Mouse (Mus musculus): ENCODE data around the gene Zmym6. TPM values are rescaled to one million over a fixed set of nuclear protein-coding genes. Genes with fewer than 3 reads are reported as not detected.

Zmym6 gene
- polyA plus RNA-seq, 1 experiment = 6.1 TPM

GRCm38 (mm10) chr4:127107566-127107965, 30.4 kb downstream of the Zmym6 start:
- no peak for TF ChIP-seq POLR2A (IDR thresholded peaks at IDR 0.05; ENCODE audit: borderline replicate concordance, extremely low read depth, low read depth, low read length)
- TF ChIP-seq CTCF (IDR thresholded peaks at IDR 0.05; ENCODE audit: insufficient read depth, low read length) = no peak
- DNase-seq = no peak
- 97% methylated on average over 4 of the region's 4 CpGs for WGBS

DNA sequence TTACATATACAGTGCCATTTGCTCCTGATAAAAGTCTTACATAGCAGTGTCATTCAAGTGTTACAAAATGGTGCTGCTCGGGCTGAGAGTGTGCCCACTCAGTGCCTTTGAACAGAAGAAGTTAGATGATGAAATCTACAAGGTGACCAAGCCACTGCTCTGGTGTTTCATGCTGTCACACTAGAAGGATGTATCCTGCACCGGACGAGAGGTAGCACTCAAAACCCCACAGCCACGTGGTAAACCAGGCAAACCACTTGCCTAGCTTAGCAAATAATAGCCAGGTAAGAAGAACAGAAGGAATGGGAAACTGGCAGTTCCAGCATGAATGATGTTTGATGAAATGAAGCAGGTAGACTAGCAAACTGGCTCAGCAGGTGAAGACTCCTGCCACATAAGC, 33.4 kb downstream of the Zmym6 start:
- WGBS = 58% methylated on average over 4 of the region's 4 CpGs
- TF ChIP-seq POLR2A (IDR thresholded peaks at IDR 0.05; ENCODE audit: borderline replicate concordance, extremely low read depth, low read depth, low read length) (no peak), CTCF (IDR thresholded peaks at IDR 0.05; ENCODE audit: insufficient read depth, low read length) (no peak)
- no peaks in the 10 kb centered on the region for H3K4me1 ChIP-seq (ENCODE audit: control insufficient read depth, insufficient read depth, low read length)
- no peak overlapping the region for H3K4me3 ChIP-seq (replicated peaks; ENCODE audit: extremely low read depth, low read depth, low read length)
- DNase-seq = peak; percentile 8

More at GRCm38 (mm10) chr4:127107566-127107965, 30.4 kb downstream of the Zmym6 start:
- H3K4me1 ChIP-seq (ENCODE audit: control insufficient read depth, insufficient read depth, low read length) = no peaks in the 10 kb centered on the region
- H3K4me3 ChIP-seq (replicated peaks; ENCODE audit: extremely low read depth, low read depth, low read length) = no peak overlapping the region

DNA sequence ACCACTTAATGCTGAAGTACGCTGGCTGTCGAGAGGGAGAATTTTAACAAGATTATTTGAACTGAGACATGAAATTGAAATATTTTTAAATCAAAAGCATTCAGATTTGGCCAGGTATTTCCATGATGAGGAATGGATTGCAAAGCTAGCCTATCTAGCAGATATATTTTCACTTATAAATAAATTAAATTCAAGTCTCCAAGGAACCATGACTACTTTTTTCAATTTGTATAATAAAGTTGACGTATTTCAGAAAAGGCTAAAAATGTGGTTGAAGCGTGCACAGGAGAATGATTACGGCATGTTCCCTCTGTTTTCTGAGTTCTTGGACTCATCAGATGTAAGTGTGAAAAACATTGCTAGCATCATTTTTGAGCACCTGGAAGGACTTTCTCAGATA, 46.2 kb downstream of the Zmym6 start, which contains the start of gene Tmem35b:
Gene Tmem35b, plus strand, starts transcription at position 301 of the 400 bp plus-strand sequence.
- WGBS = 97% methylated on average over 5 of the region's 5 CpGs
- Histone ChIP-seq H3K4me3 (replicated peaks; ENCODE audit: extremely low read depth, low read depth, low read length) (no peak within 1 kb of the TSS), H3K4me1 (ENCODE audit: control insufficient read depth, insufficient read depth, low read length) (peaks cover 6% of the 10 kb centered on the region; the same call in 1 of the 2 replicates)
- no peak for TF ChIP-seq CTCF (IDR thresholded peaks at IDR 0.05; ENCODE audit: insufficient read depth, low read length)
- TF ChIP-seq POLR2A (IDR thresholded peaks at IDR 0.05; ENCODE audit: borderline replicate concordance, extremely low read depth, low read depth, low read length) = no peak
- no peak for DNase-seq

DNA sequence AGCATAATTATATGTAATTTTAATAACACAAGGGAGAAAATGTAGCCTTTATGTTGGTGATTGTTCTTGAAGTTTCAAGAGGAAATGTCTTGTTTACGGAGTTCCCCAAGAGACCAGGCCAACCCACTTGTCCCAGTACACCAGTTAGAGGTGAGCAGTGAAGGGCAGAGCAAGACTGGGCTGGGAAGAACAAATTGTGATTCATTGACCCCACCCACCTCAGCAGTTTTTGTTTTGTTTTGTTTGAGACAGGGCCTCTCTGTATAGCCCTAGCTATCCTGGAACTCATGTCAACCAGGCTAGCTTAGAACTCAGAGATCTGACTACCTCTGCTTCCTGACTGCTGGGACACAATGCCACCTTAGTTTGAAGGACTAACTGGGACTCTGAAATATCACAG, 47.1 kb downstream of the Zmym6 start:
- 59% methylated on average over 1 of the region's 1 CpGs for WGBS
- no peak for TF ChIP-seq CTCF (IDR thresholded peaks at IDR 0.05; ENCODE audit: insufficient read depth, low read length)
- no peak for TF ChIP-seq POLR2A (IDR thresholded peaks at IDR 0.05; ENCODE audit: borderline replicate concordance, extremely low read depth, low read depth, low read length)
- no peak for DNase-seq
- no peak overlapping the region for H3K4me3 ChIP-seq (replicated peaks; ENCODE audit: extremely low read depth, low read depth, low read length)
- peaks cover 6% of the 10 kb centered on the region; the same call in 1 of the 2 replicates for H3K4me1 ChIP-seq (ENCODE audit: control insufficient read depth, insufficient read depth, low read length)

GRCm38 (mm10) chr4:127125834-127126463, 48.8 kb downstream of the Zmym6 start:
- peaks cover 6% of the 10 kb centered on the region; the same call in 1 of the 2 replicates for H3K4me1 ChIP-seq (ENCODE audit: control insufficient read depth, insufficient read depth, low read length)
- WGBS = 1% methylated on average over 35 of the region's 35 CpGs
- DNase-seq = peak; percentile 81
- TF ChIP-seq CTCF (IDR thresholded peaks at IDR 0.05; ENCODE audit: insufficient read depth, low read length) (no peak), POLR2A (IDR thresholded peaks at IDR 0.05; ENCODE audit: borderline replicate concordance, extremely low read depth, low read depth, low read length) (peak; percentile 81; the same call in 1 of the 2 replicates)
- peak overlapping the region; percentile 82 for H3K4me3 ChIP-seq (replicated peaks; ENCODE audit: extremely low read depth, low read depth, low read length)

DNA sequence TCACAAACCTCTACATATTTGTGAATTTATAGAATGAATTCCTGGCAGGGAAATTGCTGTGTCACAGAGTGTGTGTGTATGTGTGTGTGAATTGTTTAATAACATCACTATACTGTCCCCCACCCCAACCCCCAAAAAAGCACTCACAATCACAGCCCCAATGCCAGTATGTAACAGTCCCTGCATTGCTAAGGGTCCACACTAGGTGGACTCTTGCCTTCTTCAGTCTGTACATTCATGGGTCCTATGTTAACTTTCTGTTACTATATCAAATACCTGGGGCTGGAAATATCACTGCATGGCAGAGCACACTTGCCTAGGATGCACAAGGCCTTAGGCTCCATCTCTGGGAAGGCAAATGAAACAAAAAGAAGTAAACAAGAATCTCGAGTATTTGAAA, 57.5 kb downstream of the Zmym6 start:
- no peak for DNase-seq
- no peak overlapping the region for H3K4me3 ChIP-seq (replicated peaks; ENCODE audit: extremely low read depth, low read depth, low read length)
- H3K4me1 ChIP-seq (ENCODE audit: control insufficient read depth, insufficient read depth, low read length) = no peaks in the 10 kb centered on the region
- TF ChIP-seq CTCF (IDR thresholded peaks at IDR 0.05; ENCODE audit: insufficient read depth, low read length) (no peak), POLR2A (IDR thresholded peaks at IDR 0.05; ENCODE audit: borderline replicate concordance, extremely low read depth, low read depth, low read length) (no peak)
- 28% methylated on average over 1 of the region's 1 CpGs for WGBS

- H3K4me1 ChIP-seq (ENCODE audit: control insufficient read depth, insufficient read depth, low read length) = no peaks in the 10 kb centered on the region
- 74% methylated on average over 5 of the region's 5 CpGs for WGBS
Observed at GRCm38 (mm10) chr4:127137591-127137990, 60.4 kb downstream of the Zmym6 start.

GRCm38 (mm10) chr4:127138486-127138885, 61.3 kb downstream of the Zmym6 start:
- no peak for TF ChIP-seq CTCF (IDR thresholded peaks at IDR 0.05; ENCODE audit: insufficient read depth, low read length)
- TF ChIP-seq POLR2A (IDR thresholded peaks at IDR 0.05; ENCODE audit: borderline replicate concordance, extremely low read depth, low read depth, low read length) = no peak
- DNase-seq = no peak
- Histone ChIP-seq H3K4me1 (ENCODE audit: control insufficient read depth, insufficient read depth, low read length) (no peaks in the 10 kb centered on the region), H3K4me3 (replicated peaks; ENCODE audit: extremely low read depth, low read depth, low read length) (no peak overlapping the region)
- WGBS = 35% methylated on average over 6 of the region's 6 CpGs

More at GRCm38 (mm10) chr4:127137591-127137990, 60.4 kb downstream of the Zmym6 start:
- no peak for DNase-seq
- TF ChIP-seq POLR2A (IDR thresholded peaks at IDR 0.05; ENCODE audit: borderline replicate concordance, extremely low read depth, low read depth, low read length) (no peak), CTCF (IDR thresholded peaks at IDR 0.05; ENCODE audit: insufficient read depth, low read length) (no peak)
- H3K4me3 ChIP-seq (replicated peaks; ENCODE audit: extremely low read depth, low read depth, low read length) = no peak overlapping the region

DNA sequence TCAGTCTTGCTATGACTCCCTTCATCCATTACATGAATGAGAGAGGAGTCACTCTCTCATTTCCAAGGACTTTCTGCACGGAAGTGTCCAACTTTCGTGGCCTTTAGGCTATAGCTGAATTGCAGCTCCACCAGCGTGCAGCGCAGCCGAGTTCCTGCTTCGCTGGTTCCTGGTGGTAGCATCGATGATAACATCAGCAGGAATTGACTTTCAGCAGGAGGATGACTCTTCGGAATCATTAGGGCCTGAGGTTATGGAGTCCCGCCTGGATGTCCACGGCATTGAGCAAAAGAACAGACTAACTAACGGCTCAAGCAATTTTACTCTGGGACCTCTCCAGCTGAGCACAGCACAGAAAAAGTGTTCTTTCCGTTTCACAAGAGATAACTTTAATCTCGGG, 72.8 kb downstream of the Zmym6 start:
- TF ChIP-seq CTCF (IDR thresholded peaks at IDR 0.05; ENCODE audit: insufficient read depth, low read length) = no peak
- TF ChIP-seq POLR2A (IDR thresholded peaks at IDR 0.05; ENCODE audit: borderline replicate concordance, extremely low read depth, low read depth, low read length) = no peak
- no peak for DNase-seq
- Histone ChIP-seq H3K4me1 (ENCODE audit: control insufficient read depth, insufficient read depth, low read length) (no peaks in the 10 kb centered on the region), H3K4me3 (replicated peaks; ENCODE audit: extremely low read depth, low read depth, low read length) (no peak overlapping the region)
- WGBS = 83% methylated on average over 13 of the region's 13 CpGs

DNA sequence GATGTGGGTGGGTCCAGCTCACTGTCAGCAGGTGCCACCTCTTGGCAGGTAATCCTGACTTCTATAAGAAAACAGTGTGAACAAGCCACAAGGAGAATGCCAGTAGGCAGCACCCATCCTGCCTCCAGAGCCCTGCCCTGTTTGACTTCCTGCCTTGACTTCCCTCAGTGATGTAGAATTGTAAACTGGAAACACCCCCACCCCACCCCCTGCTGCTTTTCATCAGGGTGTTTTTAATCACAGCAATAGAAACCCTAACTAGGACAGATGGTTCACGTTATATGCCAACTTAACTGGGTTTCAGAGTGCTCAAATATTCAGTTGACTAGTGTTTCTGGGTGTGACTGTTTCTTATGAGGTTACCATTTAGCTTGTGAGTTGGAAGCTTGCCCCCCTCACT, 76.2 kb downstream of the Zmym6 start:
- Histone ChIP-seq H3K4me1 (ENCODE audit: control insufficient read depth, insufficient read depth, low read length) (no peaks in the 10 kb centered on the region), H3K4me3 (replicated peaks; ENCODE audit: extremely low read depth, low read depth, low read length) (no peak overlapping the region)
- WGBS = 68% methylated on average over 1 of the region's 1 CpGs
- no peak for DNase-seq
- TF ChIP-seq POLR2A (IDR thresholded peaks at IDR 0.05; ENCODE audit: borderline replicate concordance, extremely low read depth, low read depth, low read length) (no peak), CTCF (IDR thresholded peaks at IDR 0.05; ENCODE audit: insufficient read depth, low read length) (no peak)

Data from lung, adult 2 months (tissue).